Mouse (Mus musculus): ENCODE measurements around the gene Hspa1l. TPM values are rescaled to one million over a fixed set of nuclear protein-coding genes. Genes with fewer than 3 reads are reported as not detected.
A peak's percentile ranks its signal among the peaks of the same experiment; 100 is the strongest.
"Not testable (repeated sequence)": the region's sequence is repeated elsewhere in the genome, so short reads cannot be mapped to it uniquely, and the experiment has no call there.

Gene Hspa1l
- total RNA-seq, 2 experiments from 2014 or later: 0.32 TPM; not detected in 1

- DNase-seq (ENCODE audit: low spot score in 2 of 2): peak; percentile 84 to 88
- intact Hi-C loops (cut with DNase I): loop anchor here (10.0 kb wide), 1 partner anchor 234 kb away; the partner anchor contains the start of genes Atp6v1g2 and Nfkbil1
These were observed 28.4 kb downstream of the Hspa1l start, which contains the start of gene Vars for GRCm38 (mm10) chr17:35000717-35001451. Gene Vars, plus strand, starts transcription at chr17:35000987.

- peak in 1 of 2 experiments; percentile 30 for DNase-seq (ENCODE audit: low spot score in 2 of 2)
- intact Hi-C loops (cut with DNase I): loop anchor here (10.0 kb wide), 1 partner anchor 233 kb away; the partner anchor contains the start of genes Atp6v1g2 and Nfkbil1
These were observed 29.1 kb downstream of the Hspa1l start for GRCm38 (mm10) chr17:35001452-35002152.

- DNase-seq (ENCODE audit: low spot score in 2 of 2): no peak
- intact Hi-C loops (cut with DNase I): loop anchor here (10.0 kb wide), 1 partner anchor 232 kb away; the partner anchor contains the start of genes Atp6v1g2 and Nfkbil1
These were observed 29.8 kb downstream of the Hspa1l start for GRCm38 (mm10) chr17:35002153-35002865.

GRCm38 (mm10) chr17:35003022-35003838 is 30.7 kb downstream of the Hspa1l start:
- intact Hi-C loops (cut with DNase I): loop anchor here (10.0 kb wide), 1 partner anchor 232 kb away; the partner anchor contains the start of genes Atp6v1g2 and Nfkbil1
- DNase-seq (ENCODE audit: low spot score in 2 of 2): no peak

- no peak for DNase-seq (ENCODE audit: low spot score in 2 of 2)
These were observed 31.7 kb downstream of the Hspa1l start for GRCm38 (mm10) chr17:35004075-35004717.

GRCm38 (mm10) chr17:35005158-35005557 is 32.7 kb downstream of the Hspa1l start:
- intact Hi-C loops (cut with DNase I): loop anchor here (10.0 kb wide), 1 partner anchor 230 kb away; the partner anchor contains the start of genes Atp6v1g2 and Nfkbil1
- no peak for DNase-seq (ENCODE audit: low spot score in 2 of 2)

More at GRCm38 (mm10) chr17:35004075-35004717, 31.7 kb downstream of the Hspa1l start:
- intact Hi-C loops (cut with DNase I): loop anchor here (10.0 kb wide), 1 partner anchor 231 kb away; the partner anchor contains the start of genes Atp6v1g2 and Nfkbil1

- not testable (repeated sequence) for DNase-seq (ENCODE audit: low spot score in 2 of 2)
- intact Hi-C loops (cut with DNase I): loop anchor here (10.0 kb wide), 1 partner anchor 229 kb away; the partner anchor contains the start of genes Atp6v1g2 and Nfkbil1
These were observed 33.4 kb downstream of the Hspa1l start for GRCm38 (mm10) chr17:35005902-35006301.

GRCm38 (mm10) chr17:35007387-35007991 is 35.0 kb downstream of the Hspa1l start:
- intact Hi-C loops (cut with DNase I): loop anchor here (10.0 kb wide), 1 partner anchor 227 kb away; the partner anchor contains the start of genes Atp6v1g2 and Nfkbil1
- no peak for DNase-seq (ENCODE audit: low spot score in 2 of 2)

- intact Hi-C loops (cut with DNase I): loop anchor here (10.0 kb wide), 1 partner anchor 225 kb away; the partner anchor contains the start of genes Atp6v1g2 and Nfkbil1
These were observed 37.1 kb downstream of the Hspa1l start for GRCm38 (mm10) chr17:35009586-35009985.

GRCm38 (mm10) chr17:35011440-35011839 is 38.9 kb downstream of the Hspa1l start:
- intact Hi-C loops (cut with DNase I): no loop called here

More at GRCm38 (mm10) chr17:35009586-35009985, 37.1 kb downstream of the Hspa1l start:
- no peak for DNase-seq (ENCODE audit: low spot score in 2 of 2)

GRCm38 (mm10) chr17:35012430-35012829 is 39.9 kb downstream of the Hspa1l start:
- DNase-seq (ENCODE audit: low spot score in 2 of 2): no peak
- intact Hi-C loops (cut with DNase I): no loop called here

More at GRCm38 (mm10) chr17:35011440-35011839, 38.9 kb downstream of the Hspa1l start:
- no peak for DNase-seq (ENCODE audit: low spot score in 2 of 2)

GRCm38 (mm10) chr17:35013221-35013620 is 40.7 kb downstream of the Hspa1l start:
- intact Hi-C loops (cut with DNase I): no loop called here
- DNase-seq (ENCODE audit: low spot score in 2 of 2): no peak

- intact Hi-C loops (cut with DNase I): no loop called here
- no peak for DNase-seq (ENCODE audit: low spot score in 2 of 2)
These were observed 42.8 kb downstream of the Hspa1l start for GRCm38 (mm10) chr17:35015296-35015695.

GRCm38 (mm10) chr17:35016376-35016775 is 43.9 kb downstream of the Hspa1l start, which contains the start of gene Vwa7:
Gene Vwa7, plus strand, starts transcription at chr17:35016579.
- intact Hi-C loops (cut with DNase I): no loop called here
- DNase-seq (ENCODE audit: low spot score in 2 of 2): no peak

GRCm38 (mm10) chr17:35016791-35017705 is 44.5 kb downstream of the Hspa1l start:
- intact Hi-C loops (cut with DNase I): no loop called here
- no peak for DNase-seq (ENCODE audit: low spot score in 2 of 2)

GRCm38 (mm10) chr17:35017706-35018030 is 45.2 kb downstream of the Hspa1l start:
- intact Hi-C loops (cut with DNase I): no loop called here
- DNase-seq (ENCODE audit: low spot score in 2 of 2): no peak
